Mouse (Mus musculus) hematopoietic stem cell, adult 5-6 weeks (primary cell): ENCODE data around the gene Gm49450. TPM values are rescaled to one million over a fixed set of nuclear protein-coding genes. Genes with fewer than 3 reads are reported as not detected.
"Not testable (repeated sequence)": the region's sequence is repeated elsewhere in the genome, so short reads cannot be mapped to it uniquely, and the experiment has no call there.

Experiments used
- ATAC-seq, 2 experiments: fragments of 125-278 bp in 1 of 2; replicated peaks in 1 of 2; 2 replicates each; pipeline ENCODE4 v1.8.0; 2016 to 2017; ENCODE audit warnings: inconsistent platforms in 2 of 2, mild to moderate bottlenecking in 2 of 2, moderate number of reproducible peaks in 2 of 2, low read depth in 1 of 2, moderate TSS enrichment in 1 of 2; ENCODE audit not compliant: low FRiP score in 2 of 2, poor library complexity in 2 of 2, severe bottlenecking in 2 of 2, insufficient read depth in 1 of 2, low TSS enrichment in 1 of 2
- total RNA-seq: library from RNA; stranded (forward); fragments of 172-1452, 232-1000 nt; gene quantifications from 2 replicates; pipeline ENCODE4 v1.2.3, GENCODE M21; 2017

Gene Gm49450
- total RNA-seq, 1 experiment from 2014 or later, result not detected

DNA sequence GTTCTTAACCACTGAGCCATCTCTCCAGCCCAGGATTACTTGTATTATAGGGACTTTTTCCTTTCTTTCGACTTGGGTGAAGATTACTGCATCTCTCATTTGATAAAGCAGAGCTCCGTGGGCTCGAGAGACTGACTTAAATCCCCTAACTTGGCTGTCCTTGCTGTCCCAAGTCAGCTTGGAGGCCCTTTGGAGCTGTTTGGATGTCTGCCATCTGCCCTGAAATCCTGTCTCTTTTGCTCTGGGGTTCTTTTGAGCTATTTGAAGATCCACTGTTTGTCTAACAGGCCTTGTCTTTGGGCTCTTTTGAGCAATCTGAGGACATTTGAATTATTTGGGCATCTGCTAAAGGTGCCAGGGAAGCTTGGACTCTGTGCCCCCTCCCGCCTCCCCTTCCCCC is 11.3 kb downstream of the Gm49450 start:
- ATAC-seq, result no peak

- no peak for ATAC-seq
Observed at GRCm38 (mm10) chr15:98941539-98941938, 11.8 kb downstream of the Gm49450 start.

- no peak for ATAC-seq
Observed at GRCm38 (mm10) chr15:98940816-98941215, 12.5 kb downstream of the Gm49450 start.

GRCm38 (mm10) chr15:98934217-98934839 is 19.0 kb downstream of the Gm49450 start, which contains the start of gene Tuba1b:
Gene Tuba1b (minus strand): TSS chr15:98934565.
- peak; percentile 73 to 74 for ATAC-seq

- ATAC-seq, result peak; percentile 44 to 64
Observed at GRCm38 (mm10) chr15:98933833-98934216, 19.5 kb downstream of the Gm49450 start.

GRCm38 (mm10) chr15:98933004-98933671 is 20.2 kb downstream of the Gm49450 start:
- ATAC-seq, result not testable (repeated sequence)

DNA sequence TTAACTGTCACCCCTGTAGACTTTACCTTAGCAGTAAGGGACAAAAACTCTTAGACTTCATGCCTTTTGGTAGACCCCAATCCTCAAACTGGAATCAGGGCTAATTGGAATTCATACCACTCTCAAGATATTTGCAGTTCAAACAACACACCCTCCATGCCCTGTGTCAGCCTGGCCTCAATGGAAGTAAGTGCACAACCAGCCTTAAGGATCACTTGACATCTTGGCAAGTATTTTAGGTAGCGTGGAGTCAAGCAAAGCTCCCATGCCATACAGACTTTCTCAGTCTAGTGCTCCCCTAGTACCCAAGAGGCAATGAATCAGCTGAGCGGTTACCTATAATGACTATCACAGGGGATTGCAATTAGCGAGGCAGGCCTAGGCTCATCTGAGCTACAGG is 22.4 kb downstream of the Gm49450 start:
- ATAC-seq, result no peak

- no peak for ATAC-seq
Observed at GRCm38 (mm10) chr15:98930017-98930734, 23.2 kb downstream of the Gm49450 start.

- ATAC-seq, result peak; percentile 75 to 78
Observed at GRCm38 (mm10) chr15:98928598-98929240, 24.6 kb downstream of the Gm49450 start.

DNA sequence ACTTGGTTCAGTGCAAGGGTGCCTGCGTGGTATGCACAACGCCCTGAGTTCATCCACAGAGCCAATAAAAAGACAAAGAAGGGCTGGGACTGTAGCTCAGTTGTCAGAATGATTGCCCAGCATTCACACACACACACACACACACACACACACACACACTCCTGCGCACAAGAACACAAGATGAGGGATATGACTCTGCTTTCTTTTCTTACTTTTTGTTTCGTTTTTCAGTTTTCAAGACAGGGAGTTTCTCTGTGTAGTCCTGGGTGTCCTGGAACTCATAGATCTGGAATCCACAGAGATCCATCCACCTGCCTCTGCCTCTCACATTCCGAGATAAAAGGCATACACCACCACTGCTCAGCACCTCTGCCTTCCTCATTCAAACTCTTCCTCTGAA is 25.8 kb downstream of the Gm49450 start:
- no peak for ATAC-seq

DNA sequence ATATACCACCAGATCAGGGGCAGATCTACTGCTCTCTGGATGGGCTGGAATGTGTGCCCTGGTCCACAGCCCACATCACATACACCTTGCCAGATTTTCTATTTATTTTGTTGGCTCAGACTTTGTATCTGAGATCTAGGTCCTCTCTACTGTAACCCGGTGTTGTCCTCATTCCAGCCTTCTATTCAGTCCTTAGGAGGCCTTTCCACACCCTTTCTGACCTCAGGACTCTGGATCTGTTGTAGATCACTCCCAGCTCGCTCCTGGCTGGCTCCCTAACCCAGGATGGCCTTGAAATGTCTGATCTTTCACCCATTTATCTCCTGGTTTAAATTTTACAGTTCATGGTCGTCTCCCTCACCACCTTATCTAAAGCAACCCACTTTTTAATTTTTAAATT is 28.7 kb downstream of the Gm49450 start:
- no peak for ATAC-seq

DNA sequence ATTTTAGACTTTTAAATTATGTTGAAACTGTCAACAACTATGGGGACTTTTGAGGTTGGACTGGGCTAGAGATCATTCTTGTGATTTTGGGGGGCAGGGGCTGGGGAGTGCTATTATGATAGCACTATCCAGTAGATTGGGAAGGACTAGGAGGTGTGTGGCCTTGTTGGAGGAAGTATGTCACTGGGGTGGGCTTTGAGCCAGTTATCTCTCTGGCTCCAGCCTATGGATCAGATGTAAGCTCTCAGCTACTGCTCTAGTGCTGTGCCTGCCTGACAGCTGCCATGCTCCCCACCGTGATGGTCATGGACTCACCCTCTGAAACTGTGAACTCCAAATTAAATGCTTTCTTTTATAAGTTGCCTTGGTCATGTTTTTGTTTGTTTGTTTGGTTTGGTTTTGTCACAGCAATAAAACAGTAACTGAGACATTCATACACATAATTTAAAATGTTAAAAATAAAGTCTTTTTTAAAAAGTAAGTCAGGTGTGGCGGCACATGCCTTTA is 30.3 kb downstream of the Gm49450 start:
- no peak for ATAC-seq

DNA sequence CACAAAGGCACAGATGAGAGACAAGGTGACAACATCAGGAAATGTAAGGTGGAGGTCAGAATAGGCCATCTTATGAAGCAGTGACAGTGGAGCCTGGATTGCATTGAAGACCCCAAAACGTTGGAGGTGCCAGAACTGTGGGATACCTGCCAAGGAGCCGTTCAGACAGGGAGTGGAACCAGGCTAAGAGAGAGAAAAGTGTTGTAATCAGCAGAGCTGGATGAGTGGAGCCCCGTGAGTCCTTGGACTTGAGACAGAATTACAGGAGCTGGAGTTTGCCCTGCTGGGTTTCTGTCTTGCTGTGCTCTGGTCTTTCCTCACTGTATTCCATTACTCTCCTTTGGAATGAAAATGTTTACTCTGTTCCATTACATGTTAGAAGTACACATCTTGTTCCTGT is 30.8 kb downstream of the Gm49450 start:
- no peak for ATAC-seq

DNA sequence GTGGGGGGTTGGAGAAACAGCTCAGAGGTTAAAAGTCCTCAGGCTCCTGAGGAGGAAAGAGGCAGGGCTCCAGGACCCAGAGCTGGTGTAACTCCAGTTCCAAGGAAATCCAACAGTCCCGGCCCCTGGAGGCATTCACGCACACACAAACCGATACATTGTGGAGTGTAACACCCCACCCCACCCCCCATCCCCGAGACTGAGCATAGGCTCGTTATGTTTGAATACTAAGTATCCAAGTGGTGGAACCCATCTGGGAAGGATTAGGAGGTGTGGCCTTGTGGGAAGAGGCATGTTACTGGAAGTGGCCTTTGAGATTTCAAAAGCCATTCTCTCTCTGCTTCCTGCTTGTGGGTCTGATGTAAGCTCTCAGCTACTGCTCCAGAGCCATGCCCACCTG is 31.8 kb downstream of the Gm49450 start:
- ATAC-seq, result no peak

DNA sequence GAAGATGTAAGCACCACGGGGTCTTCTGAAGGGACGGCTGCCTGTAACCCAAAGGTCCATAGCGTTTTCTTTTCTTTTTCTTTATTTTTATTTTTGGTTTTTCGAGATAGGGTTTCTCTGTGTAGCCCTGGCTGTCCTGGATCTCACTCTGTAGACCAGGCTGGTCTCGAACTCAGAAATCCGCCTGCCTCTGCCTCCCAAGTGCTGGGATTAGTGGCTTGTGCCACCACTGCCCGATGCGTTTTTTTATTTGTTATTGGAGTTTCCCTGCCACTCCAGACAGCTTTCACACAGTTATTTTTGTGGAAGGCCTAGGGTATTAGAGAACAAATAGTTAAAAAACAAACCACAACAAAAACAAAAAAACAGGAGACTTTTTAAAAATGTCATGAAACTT is 34.9 kb downstream of the Gm49450 start:
- not testable (repeated sequence) for ATAC-seq

- peak; percentile 98 to 99 for ATAC-seq
Observed at GRCm38 (mm10) chr15:98917538-98918498, 35.5 kb downstream of the Gm49450 start, which contains the start of gene Lmbr1l. Gene Lmbr1l (minus strand): TSS chr15:98918231.

- ATAC-seq, result no peak
Observed at GRCm38 (mm10) chr15:98917091-98917490, 36.3 kb downstream of the Gm49450 start.
